Mouse (Mus musculus): ENCODE results near the gene Tmem95. TPM values are rescaled to one million over a fixed set of nuclear protein-coding genes. Genes with fewer than 3 reads are reported as not detected.
A peak's percentile ranks its signal among the peaks of the same experiment; 100 is the strongest.

Tmem95 gene
- polyA plus RNA-seq, 1 experiment: not detected

DNA sequence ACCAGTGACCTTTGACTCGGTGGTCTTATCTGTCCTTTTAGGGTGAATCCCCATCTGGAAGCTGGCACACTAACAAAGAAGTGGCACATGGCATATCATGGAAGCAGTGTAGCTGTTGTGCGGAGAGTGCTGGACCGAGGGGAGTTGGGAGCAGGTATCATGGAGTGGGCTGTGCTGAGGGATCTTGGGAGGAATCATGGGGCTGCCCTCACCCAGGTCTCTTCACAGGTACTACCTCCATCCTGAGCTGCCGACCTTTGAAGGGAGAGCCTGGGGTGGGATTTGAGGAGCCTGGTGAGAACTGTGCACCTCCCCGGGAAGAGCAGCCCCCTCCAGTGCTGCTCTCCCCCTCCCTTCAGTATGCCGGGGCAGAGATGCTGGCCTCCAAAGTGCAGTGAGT lies 33.9 kb upstream of the Tmem95 start:
- no peak for TF ChIP-seq CTCF (IDR thresholded peaks at IDR 0.05; ENCODE audit: borderline replicate concordance, insufficient read depth, low read length)
- TF ChIP-seq POLR2A (IDR thresholded peaks at IDR 0.05; ENCODE audit: low read depth, low read length): no peak
- Histone ChIP-seq H3K4me1 (ENCODE audit: control insufficient read depth, insufficient read depth, low read length) (peaks cover 11% of the 10 kb centered on the region; the same call in 1 of the 2 replicates), H3K27ac (ENCODE audit: insufficient read depth, low read length) (no peak overlapping the region), H3K4me3 (ENCODE audit: insufficient read depth, low read length) (no peak overlapping the region)

DNA sequence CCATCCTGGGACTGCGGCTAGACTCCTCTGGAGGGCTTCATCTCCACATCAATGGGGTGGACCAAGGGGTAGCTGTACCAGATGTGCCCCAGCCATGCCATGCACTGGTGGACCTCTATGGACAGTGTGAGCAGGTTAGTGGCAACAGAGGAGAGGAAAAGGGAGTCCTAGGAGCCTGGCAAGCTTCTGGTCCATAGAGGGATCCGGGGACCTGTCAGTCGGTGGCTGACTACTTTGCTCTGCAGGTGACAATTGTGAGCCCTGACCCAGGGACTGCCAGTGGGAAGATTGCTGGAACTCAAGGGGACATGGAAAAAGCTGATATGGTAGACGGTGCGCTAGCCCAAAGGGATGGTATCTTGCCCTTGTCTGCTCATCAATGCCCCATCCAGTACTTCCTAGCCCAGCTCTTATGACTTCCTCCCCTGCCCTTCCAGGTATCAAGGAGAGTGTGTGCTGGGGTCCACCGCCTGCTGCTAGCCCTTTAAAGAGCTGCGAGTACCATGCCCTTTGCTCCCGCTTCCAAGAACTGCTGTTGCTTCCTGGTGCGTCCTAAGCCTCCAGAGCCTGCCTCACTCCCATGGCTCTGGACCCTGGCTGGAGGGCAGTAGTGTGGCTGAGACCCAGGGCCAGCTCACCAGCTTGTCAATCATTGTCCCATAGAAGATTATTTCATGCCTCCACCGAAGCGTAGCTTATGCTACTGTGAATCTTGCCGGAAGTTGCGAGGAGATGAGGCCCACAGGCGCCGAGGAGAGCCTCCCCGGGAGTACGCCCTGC lies 33.2 kb upstream of the Tmem95 start:
- H3K4me3 ChIP-seq (ENCODE audit: insufficient read depth, low read length): no peak overlapping the region
- H3K4me1 ChIP-seq (ENCODE audit: control insufficient read depth, insufficient read depth, low read length): peaks cover 9% of the 10 kb centered on the region; the same call in 1 of the 2 replicates
- TF ChIP-seq CTCF (IDR thresholded peaks at IDR 0.05; ENCODE audit: borderline replicate concordance, insufficient read depth, low read length) (no peak), POLR2A (IDR thresholded peaks at IDR 0.05; ENCODE audit: low read depth, low read length) (no peak)
- no peak overlapping the region for H3K27ac ChIP-seq (ENCODE audit: insufficient read depth, low read length)

DNA sequence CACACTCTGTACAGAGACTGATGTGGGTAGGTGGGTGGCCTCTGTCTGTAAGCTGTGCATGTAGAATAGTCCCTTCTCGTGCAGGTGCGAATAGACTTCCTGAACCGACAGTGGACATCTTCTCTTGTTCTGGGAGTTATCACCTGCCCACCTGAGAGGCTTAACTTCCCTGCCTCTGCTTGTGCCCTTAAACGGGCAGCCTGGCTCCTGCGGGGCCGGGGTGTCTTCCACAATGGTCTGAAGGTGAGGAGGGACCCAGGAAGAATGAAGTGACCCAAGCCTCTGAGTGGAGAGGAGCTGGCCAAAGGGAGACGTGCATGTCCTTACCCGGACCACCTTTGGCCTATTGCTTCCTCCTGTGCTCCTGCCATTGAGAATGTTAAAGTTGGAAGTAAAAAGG lies 32.4 kb upstream of the Tmem95 start:
- no peak overlapping the region for H3K4me3 ChIP-seq (ENCODE audit: insufficient read depth, low read length)
- H3K4me1 ChIP-seq (ENCODE audit: control insufficient read depth, insufficient read depth, low read length): peaks cover 6% of the 10 kb centered on the region; the same call in 1 of the 2 replicates
- H3K27ac ChIP-seq (ENCODE audit: insufficient read depth, low read length): no peak overlapping the region
- TF ChIP-seq CTCF (IDR thresholded peaks at IDR 0.05; ENCODE audit: borderline replicate concordance, insufficient read depth, low read length) (no peak), POLR2A (IDR thresholded peaks at IDR 0.05; ENCODE audit: low read depth, low read length) (no peak)

DNA sequence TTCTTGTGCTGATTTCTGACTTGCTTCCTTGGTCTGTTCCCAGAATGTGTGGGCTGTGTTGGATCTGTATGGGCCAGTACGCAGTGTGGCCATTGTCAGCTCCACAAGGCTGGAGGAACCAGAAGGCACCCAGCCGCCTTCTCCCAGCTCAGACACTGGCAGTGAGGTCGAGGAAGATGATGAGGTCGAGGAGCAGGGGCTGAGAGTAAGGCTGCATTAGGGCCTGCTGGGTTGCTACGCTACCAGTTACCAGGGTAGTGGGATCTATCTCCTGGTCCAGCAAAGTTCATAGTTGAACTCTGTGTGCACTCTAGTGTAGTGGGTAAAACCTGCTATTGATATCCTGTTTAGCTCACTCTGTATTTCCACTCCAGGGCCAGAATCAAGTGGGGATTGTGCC lies 31.4 kb upstream of the Tmem95 start:
- no peak overlapping the region for H3K4me3 ChIP-seq (ENCODE audit: insufficient read depth, low read length)
- H3K27ac ChIP-seq (ENCODE audit: insufficient read depth, low read length): no peak overlapping the region
- no peaks in the 10 kb centered on the region for H3K4me1 ChIP-seq (ENCODE audit: control insufficient read depth, insufficient read depth, low read length)
- TF ChIP-seq POLR2A (IDR thresholded peaks at IDR 0.05; ENCODE audit: low read depth, low read length) (no peak), CTCF (IDR thresholded peaks at IDR 0.05; ENCODE audit: borderline replicate concordance, insufficient read depth, low read length) (no peak)

DNA sequence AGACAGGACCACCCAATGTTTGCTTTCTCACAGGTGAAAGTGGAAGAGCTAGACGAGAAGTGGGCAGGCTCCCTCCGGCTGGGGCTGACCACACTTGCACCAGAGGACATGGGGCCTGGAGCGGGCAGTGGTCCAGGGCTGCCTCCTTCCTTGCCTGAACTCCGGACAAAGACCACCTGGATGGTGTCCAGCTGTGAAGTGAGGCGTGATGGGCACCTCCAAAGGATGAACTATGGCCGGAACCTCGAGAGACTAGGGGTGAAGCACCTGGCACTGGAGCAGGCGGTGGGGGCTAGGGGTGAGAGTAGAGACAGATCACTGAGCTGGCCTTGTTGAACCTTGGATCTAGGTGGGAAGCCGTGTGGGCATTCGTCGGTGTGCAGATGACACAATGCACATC lies 30.8 kb upstream of the Tmem95 start:
- no peak overlapping the region for H3K27ac ChIP-seq (ENCODE audit: insufficient read depth, low read length)
- TF ChIP-seq POLR2A (IDR thresholded peaks at IDR 0.05; ENCODE audit: low read depth, low read length): no peak
- no peak for TF ChIP-seq CTCF (IDR thresholded peaks at IDR 0.05; ENCODE audit: borderline replicate concordance, insufficient read depth, low read length)
- H3K4me3 ChIP-seq (ENCODE audit: insufficient read depth, low read length): no peak overlapping the region
- no peaks in the 10 kb centered on the region for H3K4me1 ChIP-seq (ENCODE audit: control insufficient read depth, insufficient read depth, low read length)

DNA sequence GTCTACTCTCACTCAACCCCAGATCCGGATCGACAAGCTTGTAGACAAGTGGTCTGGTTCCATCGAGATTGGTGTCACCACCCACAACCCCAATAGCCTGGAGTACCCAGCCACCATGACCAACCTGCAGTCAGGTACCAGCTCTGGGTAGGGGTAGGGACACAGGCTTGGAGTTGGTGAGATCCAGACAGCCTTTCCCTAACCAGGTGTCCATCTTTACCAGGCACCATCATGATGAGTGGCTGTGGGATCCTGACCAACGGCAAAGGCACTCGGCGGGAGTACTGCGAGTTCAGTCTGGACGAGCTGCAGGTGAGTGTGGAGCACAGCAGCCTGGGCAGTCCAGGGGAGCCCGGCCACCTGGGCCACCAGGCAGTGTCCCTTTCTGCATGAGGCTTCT lies 26.5 kb upstream of the Tmem95 start:
- H3K4me1 ChIP-seq (ENCODE audit: control insufficient read depth, insufficient read depth, low read length): no peaks in the 10 kb centered on the region
- no peak overlapping the region for H3K27ac ChIP-seq (ENCODE audit: insufficient read depth, low read length)
- no peak overlapping the region for H3K4me3 ChIP-seq (ENCODE audit: insufficient read depth, low read length)
- TF ChIP-seq POLR2A (IDR thresholded peaks at IDR 0.05; ENCODE audit: low read depth, low read length) (no peak), CTCF (IDR thresholded peaks at IDR 0.05; ENCODE audit: borderline replicate concordance, insufficient read depth, low read length) (no peak)

DNA sequence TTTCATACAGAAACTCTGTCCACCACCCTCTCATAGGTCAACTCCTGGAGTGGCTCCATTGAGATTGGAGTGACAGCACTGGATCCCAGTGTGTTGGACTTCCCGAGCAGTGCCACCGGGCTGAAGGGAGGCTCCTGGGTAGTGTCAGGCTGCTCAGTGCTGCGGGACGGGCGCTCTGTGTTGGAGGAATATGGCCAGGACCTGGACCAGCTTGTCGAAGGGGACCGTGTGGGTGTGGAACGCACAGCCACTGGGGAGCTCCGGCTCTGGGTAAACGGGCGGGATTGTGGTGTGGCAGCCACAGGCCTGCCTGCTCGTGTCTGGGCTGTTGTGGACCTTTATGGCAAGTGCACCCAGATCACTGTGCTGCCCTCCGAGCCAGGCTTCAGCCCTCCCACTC lies 25.2 kb upstream of the Tmem95 start:
- TF ChIP-seq CTCF (IDR thresholded peaks at IDR 0.05; ENCODE audit: borderline replicate concordance, insufficient read depth, low read length): no peak

DNA sequence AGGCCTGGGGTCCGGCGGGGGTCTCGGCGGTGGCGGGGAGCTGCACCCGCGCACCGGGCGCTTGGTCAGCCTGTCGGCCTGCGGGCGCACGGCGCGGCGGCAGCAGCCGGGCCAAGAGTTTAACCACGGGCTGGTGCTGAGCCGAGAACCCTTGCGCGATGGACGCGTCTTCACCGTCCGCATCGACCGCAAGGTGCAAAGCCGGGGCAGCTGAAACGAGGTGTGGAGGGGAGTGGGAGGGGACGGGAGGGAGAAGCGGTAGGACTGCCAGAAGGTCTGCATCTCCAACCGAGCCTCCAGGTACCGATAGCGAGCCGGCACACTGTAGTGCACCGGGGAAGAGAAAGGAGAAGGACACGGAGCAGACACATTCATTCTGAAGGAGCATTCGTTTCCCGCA lies 24.2 kb upstream of the Tmem95 start:
- TF ChIP-seq CTCF (IDR thresholded peaks at IDR 0.05; ENCODE audit: borderline replicate concordance, insufficient read depth, low read length): no peak
- TF ChIP-seq POLR2A (IDR thresholded peaks at IDR 0.05; ENCODE audit: low read depth, low read length): no peak
- peak overlapping the region; percentile 7; the same call in 1 of the 2 replicates for H3K27ac ChIP-seq (ENCODE audit: insufficient read depth, low read length)
- H3K4me3 ChIP-seq (ENCODE audit: insufficient read depth, low read length): peak overlapping the region; percentile 85
- H3K4me1 ChIP-seq (ENCODE audit: control insufficient read depth, insufficient read depth, low read length): no peaks in the 10 kb centered on the region

More for the DNA sequence above, 25.2 kb upstream of the Tmem95 start:
- Histone ChIP-seq H3K27ac (ENCODE audit: insufficient read depth, low read length) (no peak overlapping the region), H3K4me3 (ENCODE audit: insufficient read depth, low read length) (peak overlapping the region; percentile 85), H3K4me1 (ENCODE audit: control insufficient read depth, insufficient read depth, low read length) (no peaks in the 10 kb centered on the region)

DNA sequence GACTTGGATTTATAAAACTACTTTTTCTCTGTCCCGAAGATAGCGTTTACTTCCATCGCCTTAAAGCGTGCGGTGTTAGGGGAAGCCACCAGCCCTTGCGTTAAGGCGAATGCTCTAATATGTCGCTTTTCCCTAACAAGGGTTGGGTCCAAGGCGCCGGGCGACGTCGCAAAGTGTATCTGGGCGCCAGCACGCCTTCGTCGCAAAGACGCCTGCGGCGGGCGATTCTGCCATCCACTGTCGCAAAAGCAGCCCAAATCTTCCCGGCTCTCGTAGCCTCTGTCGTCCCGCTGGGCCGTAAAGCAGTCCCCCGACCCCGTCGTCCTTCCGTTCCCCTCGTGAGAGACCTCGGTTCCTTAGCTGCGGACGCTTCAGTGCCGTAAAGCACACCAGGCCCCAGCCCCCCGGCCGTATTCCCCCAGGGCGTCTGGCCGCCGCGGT lies 23.6 kb upstream of the Tmem95 start:
- Histone ChIP-seq H3K4me3 (ENCODE audit: insufficient read depth, low read length) (peak overlapping the region; percentile 70), H3K27ac (ENCODE audit: insufficient read depth, low read length) (peak overlapping the region; percentile 94), H3K4me1 (ENCODE audit: control insufficient read depth, insufficient read depth, low read length) (no peaks in the 10 kb centered on the region)
- TF ChIP-seq CTCF (IDR thresholded peaks at IDR 0.05; ENCODE audit: borderline replicate concordance, insufficient read depth, low read length) (no peak), POLR2A (IDR thresholded peaks at IDR 0.05; ENCODE audit: low read depth, low read length) (peak; percentile 63)

Measured in embryonic fibroblast, embryonic 13.5 days (primary cell).